Mouse (Mus musculus) lung, adult 2 months (tissue): ENCODE results near the gene Srrm4. TPM values are rescaled to one million over a fixed set of nuclear protein-coding genes. Genes with fewer than 3 reads are reported as not detected.

Experiments
- DNase-seq: peaks from one replicate; pipeline ENCODE4 v3.0.0; 2022
- H3K4me1 ChIP-seq: fragments of 200-500 bp; 2 replicates; pipeline ENCODE4 v1.6.1; 2011; ENCODE audit warnings: low read length; ENCODE audit not compliant: control insufficient read depth, insufficient read depth
- H3K4me3 ChIP-seq: fragments of 200-500 bp; replicated peaks from 2 replicates; pipeline ENCODE3; 2011; ENCODE audit warnings: low read depth, mild to moderate bottlenecking, control low read depth, low read length; ENCODE audit errors: extremely low read depth
- CTCF ChIP-seq: fragments of 200-500 bp; IDR thresholded peaks from 2 replicates; pipeline ENCODE4 v1.5.1; 2011; ENCODE audit warnings: mild to moderate bottlenecking, low read length, control low read depth; ENCODE audit not compliant: insufficient read depth
- POLR2A ChIP-seq: fragments of 200-500 bp; IDR thresholded peaks from 2 replicates; pipeline ENCODE4 v1.6.1; 2011; ENCODE audit warnings: low read depth, mild to moderate bottlenecking, control low read depth, low read length, borderline replicate concordance; ENCODE audit errors: extremely low read depth
- WGBS: fragments of 180-500 bp; shearing (Covaris S2); methylation state at CpG from one replicate; pipeline ENCODE4 v1.1.7; 2018; 5-methylcytosine and 5-hydroxymethylcytosine counted together
- polyA plus RNA-seq: library from polyadenylated mRNA; depleted of rRNA; stranded (reverse); fragments of >200 nt; gene quantifications from 2 replicates; pipeline ENCODE4 v1.2.3, GENCODE M21; 2012

Srrm4 gene
- polyA plus RNA-seq, 1 experiment, result 0.49 TPM

- 42% methylated on average over 9 of the region's 9 CpGs for WGBS
- no peak for TF ChIP-seq CTCF
- no peak for TF ChIP-seq POLR2A
- Histone ChIP-seq H3K4me1 (no peaks in the 10 kb centered on the region), H3K4me3 (no peak overlapping the region)
- no peak for DNase-seq
Observed at GRCm38 (mm10) chr5:116523079-116523478, 68.5 kb downstream of the Srrm4 start.

DNA sequence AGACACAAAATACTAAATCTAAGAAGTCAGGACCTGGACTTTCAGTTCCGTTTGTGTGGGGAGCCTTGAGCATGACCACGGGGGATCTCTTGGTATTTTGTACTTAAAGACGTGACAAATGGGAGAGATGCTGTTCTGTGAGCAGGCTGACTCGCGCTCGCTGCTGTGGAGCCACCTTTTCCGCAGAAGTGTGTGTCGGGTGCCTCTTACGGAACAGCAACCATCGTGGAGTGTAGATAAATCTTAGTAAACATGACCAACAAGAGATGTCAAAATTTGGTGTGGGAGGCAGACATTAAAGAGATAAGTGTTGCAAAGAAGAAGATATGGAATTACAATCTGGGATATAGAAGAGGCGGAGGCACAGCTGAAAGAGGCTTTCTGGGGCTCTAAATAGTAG, 69.3 kb downstream of the Srrm4 start:
- DNase-seq, result no peak
- 75% methylated on average over 11 of the region's 11 CpGs for WGBS
- no peaks in the 10 kb centered on the region for H3K4me1 ChIP-seq
- TF ChIP-seq CTCF, result no peak
- no peak for TF ChIP-seq POLR2A
- no peak overlapping the region for H3K4me3 ChIP-seq

DNA sequence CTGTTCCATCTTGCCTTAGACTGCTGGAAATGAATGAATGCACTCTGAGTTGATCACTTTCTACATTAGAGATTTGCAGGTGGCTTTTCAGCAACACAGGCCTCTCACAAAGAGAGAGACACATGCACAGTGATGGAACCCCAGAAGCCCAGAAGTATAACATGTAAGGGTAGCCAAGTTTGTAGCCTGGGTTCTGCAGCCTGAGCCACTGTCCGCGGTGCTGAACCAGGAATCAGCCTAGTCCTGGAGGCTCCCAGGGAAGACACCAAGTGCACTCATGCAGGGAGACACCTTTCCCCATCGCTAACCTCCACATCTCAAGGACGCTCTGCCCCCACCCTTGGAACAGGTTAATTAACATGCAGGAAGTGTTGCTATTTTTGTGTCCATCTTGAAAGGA, 73.6 kb downstream of the Srrm4 start:
- WGBS, result 30% methylated on average over 4 of the region's 4 CpGs
- Histone ChIP-seq H3K4me1 (no peaks in the 10 kb centered on the region), H3K4me3 (no peak overlapping the region)
- no peak for DNase-seq
- no peak for TF ChIP-seq POLR2A
- TF ChIP-seq CTCF, result no peak

- Histone ChIP-seq H3K4me3 (no peak overlapping the region), H3K4me1 (no peaks in the 10 kb centered on the region)
- WGBS, result 63% methylated on average over 4 of the region's 4 CpGs
- DNase-seq, result no peak
- TF ChIP-seq POLR2A (no peak), CTCF (no peak)
Observed at GRCm38 (mm10) chr5:116512135-116512534, 79.5 kb downstream of the Srrm4 start.

GRCm38 (mm10) chr5:116510229-116510628, 81.4 kb downstream of the Srrm4 start:
- TF ChIP-seq POLR2A, result no peak
- TF ChIP-seq CTCF, result no peak
- Histone ChIP-seq H3K4me1 (no peaks in the 10 kb centered on the region), H3K4me3 (no peak overlapping the region)
- 71% methylated on average over 5 of the region's 5 CpGs for WGBS
- DNase-seq, result no peak

DNA sequence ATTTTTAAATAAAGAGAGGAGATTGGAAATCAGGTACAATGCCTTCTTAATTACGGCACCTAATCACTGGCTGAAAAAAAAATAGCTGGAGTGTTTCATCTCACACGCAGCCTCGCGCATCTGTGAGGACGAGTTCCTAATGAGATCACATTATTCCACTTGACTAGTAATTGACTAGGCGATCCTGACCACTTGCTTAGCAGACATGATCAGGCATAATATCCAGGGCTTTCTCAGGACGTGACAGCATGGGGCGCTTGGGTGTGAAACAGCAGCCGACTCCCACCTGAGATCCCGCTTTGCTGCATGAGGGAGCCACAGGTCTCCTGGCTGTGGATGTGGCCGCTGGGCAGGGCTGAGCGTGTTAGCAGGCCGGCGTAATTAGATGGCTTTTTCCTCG, 90.3 kb downstream of the Srrm4 start:
- DNase-seq, result no peak
- 72% methylated on average over 15 of the region's 15 CpGs for WGBS
- no peak overlapping the region for H3K4me3 ChIP-seq

GRCm38 (mm10) chr5:116498880-116499640, 92.6 kb downstream of the Srrm4 start:
- Histone ChIP-seq H3K4me3 (no peak overlapping the region), H3K4me1 (no peaks in the 10 kb centered on the region)
- 68% methylated on average over 19 of the region's 19 CpGs for WGBS
- no peak for DNase-seq
- TF ChIP-seq POLR2A, result no peak
- TF ChIP-seq CTCF, result no peak

More for the DNA sequence above, 90.3 kb downstream of the Srrm4 start:
- H3K4me1 ChIP-seq, result no peaks in the 10 kb centered on the region
- no peak for TF ChIP-seq POLR2A
- TF ChIP-seq CTCF, result no peak

DNA sequence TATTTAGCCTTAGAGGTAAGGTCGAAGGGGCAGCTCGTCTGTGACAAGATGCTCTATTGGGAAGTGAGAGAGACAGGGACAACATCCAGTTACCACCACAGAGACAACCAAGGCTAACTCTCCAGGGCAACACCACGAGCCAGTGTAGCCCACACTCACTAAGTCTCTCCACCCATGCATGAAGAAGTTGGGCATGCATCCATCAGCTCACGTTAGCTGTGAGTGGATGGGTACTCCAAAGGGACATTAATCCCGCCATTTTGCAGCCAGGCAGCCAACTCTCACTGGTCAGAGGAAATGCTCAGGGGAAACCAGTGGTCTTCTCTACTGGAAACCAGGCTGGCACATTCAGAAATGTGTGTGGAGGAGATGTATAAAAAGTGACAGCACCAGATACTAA, 93.8 kb downstream of the Srrm4 start:
- Histone ChIP-seq H3K4me1 (no peaks in the 10 kb centered on the region), H3K4me3 (no peak overlapping the region)
- DNase-seq, result no peak
- 77% methylated on average over 5 of the region's 5 CpGs for WGBS
- TF ChIP-seq CTCF (no peak), POLR2A (no peak)

- no peak overlapping the region for H3K4me3 ChIP-seq
- WGBS, result 32% methylated on average over 7 of the region's 7 CpGs
- H3K4me1 ChIP-seq, result no peaks in the 10 kb centered on the region
- no peak for TF ChIP-seq CTCF
- no peak for TF ChIP-seq POLR2A
- DNase-seq, result no peak
Observed at GRCm38 (mm10) chr5:116497205-116497604, 94.4 kb downstream of the Srrm4 start.

DNA sequence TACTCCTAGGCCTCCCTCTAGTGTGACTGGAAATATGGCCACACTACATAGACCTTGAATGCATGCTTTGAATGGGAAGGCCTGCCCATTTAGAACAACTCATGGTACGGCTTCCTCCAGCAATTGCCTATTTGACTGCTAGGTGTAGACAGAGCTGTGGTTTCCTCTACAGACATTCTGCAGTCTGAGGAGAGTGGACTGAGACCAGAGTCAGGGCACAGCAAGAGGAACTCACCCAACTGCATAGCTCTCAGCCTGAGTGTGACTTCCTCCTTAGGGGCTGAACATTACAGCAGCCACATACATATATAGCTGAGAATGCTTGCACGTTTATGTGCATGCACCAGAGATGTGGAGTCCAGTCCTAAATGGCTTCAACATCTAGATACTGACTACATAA, 94.9 kb downstream of the Srrm4 start:
- H3K4me1 ChIP-seq, result no peaks in the 10 kb centered on the region
- TF ChIP-seq CTCF (no peak), POLR2A (no peak)
- WGBS, result 69% methylated on average over 2 of the region's 2 CpGs
- no peak overlapping the region for H3K4me3 ChIP-seq
- no peak for DNase-seq

GRCm38 (mm10) chr5:116495466-116495865, 96.2 kb downstream of the Srrm4 start:
- no peaks in the 10 kb centered on the region for H3K4me1 ChIP-seq
- whole genome bisulfite sequencing, result 59% methylated on average over 9 of the region's 9 CpGs
- no peak for DNase-seq
- no peak overlapping the region for H3K4me3 ChIP-seq
- TF ChIP-seq POLR2A, result no peak
- TF ChIP-seq CTCF, result no peak
